Mouse (Mus musculus) testis, postnatal 10 days (tissue): ENCODE data around the gene Rftn1.

ENCODE experiments used
- DNase-seq: peaks from one replicate; pipeline ENCODE4 v3.0.0; 2021; ENCODE audit warnings: low spot score

Rftn1 gene

GRCm38 (mm10) chr17:50201828-50202445, 11.5 kb upstream of the Rftn1 start:
- DNase-seq: no peak

GRCm38 (mm10) chr17:50199075-50199850, 8.8 kb upstream of the Rftn1 start:
- no peak for DNase-seq

GRCm38 (mm10) chr17:50197572-50197971, 7.1 kb upstream of the Rftn1 start:
- DNase-seq: no peak

- DNase-seq: no peak
Observed at GRCm38 (mm10) chr17:50196005-50196672, 5.7 kb upstream of the Rftn1 start.

GRCm38 (mm10) chr17:50195399-50195798, 4.9 kb upstream of the Rftn1 start:
- no peak for DNase-seq

GRCm38 (mm10) chr17:50194541-50194940, 4.1 kb upstream of the Rftn1 start:
- DNase-seq: no peak

- DNase-seq: no peak
Observed at GRCm38 (mm10) chr17:50193653-50194052, 3.2 kb upstream of the Rftn1 start.

- DNase-seq: no peak
Observed at GRCm38 (mm10) chr17:50192376-50192940, 2.0 kb upstream of the Rftn1 start.

- DNase-seq: no peak
Observed at GRCm38 (mm10) chr17:50191318-50191957, 964 bp upstream of the Rftn1 start.

- peak; percentile 72 for DNase-seq
Observed at GRCm38 (mm10) chr17:50189381-50190012, 977 bp downstream of the Rftn1 start.

- no peak for DNase-seq
Observed at GRCm38 (mm10) chr17:50188662-50189345, 1.7 kb downstream of the Rftn1 start.

GRCm38 (mm10) chr17:50185616-50186015, 4.9 kb downstream of the Rftn1 start:
- no peak for DNase-seq

- no peak for DNase-seq
Observed at GRCm38 (mm10) chr17:50185083-50185482, 5.4 kb downstream of the Rftn1 start.

- no peak for DNase-seq
Observed at GRCm38 (mm10) chr17:50184217-50185038, 6.0 kb downstream of the Rftn1 start.

GRCm38 (mm10) chr17:50183300-50183699, 7.2 kb downstream of the Rftn1 start:
- no peak for DNase-seq

- no peak for DNase-seq
Observed at GRCm38 (mm10) chr17:50182542-50182951, 7.9 kb downstream of the Rftn1 start.

GRCm38 (mm10) chr17:50180899-50181570, 9.4 kb downstream of the Rftn1 start:
- no peak for DNase-seq

GRCm38 (mm10) chr17:50173776-50174175, 16.7 kb downstream of the Rftn1 start:
- no peak for DNase-seq

- DNase-seq: no peak
Observed at GRCm38 (mm10) chr17:50173368-50173767, 17.1 kb downstream of the Rftn1 start.

- no peak for DNase-seq
Observed at GRCm38 (mm10) chr17:50172795-50173194, 17.7 kb downstream of the Rftn1 start.
